Mouse (Mus musculus): Measurements from ENCODE around the gene Npas1. TPM values are rescaled to one million over a fixed set of nuclear protein-coding genes. Genes with fewer than 3 reads are reported as not detected.
A peak's percentile ranks its signal among the peaks of the same experiment; 100 is the strongest.

The Npas1 gene
- total and polyA plus RNA-seq, 2 experiments from 2014 or later, result 7.9 to 9.0 TPM

- H3K4me2 ChIP-seq (ENCODE audit: low read depth, low read length), result no peak overlapping the region
- no peak overlapping the region for H3K27ac ChIP-seq
- no peak for ATAC-seq
- H3K36me3 ChIP-seq (ENCODE audit: insufficient read depth, low read length), result peaks cover 93% of the 10 kb centered on the region
- WGBS, result 94% methylated on average over 9 of the region's 9 CpGs
- no peak for TF ChIP-seq CTCF (IDR thresholded peaks at IDR 0.05; ENCODE audit: low read depth)
- no peak overlapping the region for H3K4me3 ChIP-seq (ENCODE audit: low read length)
- H3K9me3 ChIP-seq (ENCODE audit: low read length), result no peaks in the 10 kb centered on the region
- no peak overlapping the region for H3K9ac ChIP-seq (replicated peaks; ENCODE audit: low read length)
- H3K4me1 ChIP-seq (ENCODE audit: insufficient read depth, low read length), result no peaks in the 10 kb centered on the region
- DNase-seq (ENCODE audit: low spot score), result no peak
- no peaks in the 10 kb centered on the region for H3K27me3 ChIP-seq (ENCODE audit: insufficient read depth, low read length)
Measured at GRCm38 (mm10) chr7:16423731-16424130, 53.8 kb downstream of the Npas1 start.

GRCm38 (mm10) chr7:16422222-16422856 lies 55.2 kb downstream of the Npas1 start:
- H3K9ac ChIP-seq (replicated peaks; ENCODE audit: low read length), result no peak overlapping the region
- no peaks in the 10 kb centered on the region for H3K4me1 ChIP-seq (ENCODE audit: insufficient read depth, low read length)
- no peak for ATAC-seq
- WGBS, result 87% methylated on average over 18 of the region's 18 CpGs
- no peak for TF ChIP-seq CTCF (IDR thresholded peaks at IDR 0.05; ENCODE audit: low read depth)
- H3K27ac ChIP-seq, result no peak overlapping the region
- H3K27me3 ChIP-seq (ENCODE audit: insufficient read depth, low read length), result no peaks in the 10 kb centered on the region
- no peak for DNase-seq (ENCODE audit: low spot score)
- H3K36me3 ChIP-seq (ENCODE audit: insufficient read depth, low read length), result peaks cover 87% of the 10 kb centered on the region
- H3K4me3 ChIP-seq (ENCODE audit: low read length), result no peak overlapping the region
- H3K9me3 ChIP-seq (ENCODE audit: low read length), result no peaks in the 10 kb centered on the region
- no peak overlapping the region for H3K4me2 ChIP-seq (ENCODE audit: low read depth, low read length)

GRCm38 (mm10) chr7:16420493-16421118 lies 56.9 kb downstream of the Npas1 start:
- H3K9ac ChIP-seq (replicated peaks; ENCODE audit: low read length), result no peak overlapping the region
- H3K9me3 ChIP-seq (ENCODE audit: low read length), result no peaks in the 10 kb centered on the region
- no peaks in the 10 kb centered on the region for H3K27me3 ChIP-seq (ENCODE audit: insufficient read depth, low read length)
- no peak overlapping the region for H3K27ac ChIP-seq
- DNase-seq (ENCODE audit: low spot score) (no peak), ATAC-seq (no peak)
- 92% methylated on average over 8 of the region's 8 CpGs for WGBS
- peaks cover 80% of the 10 kb centered on the region for H3K36me3 ChIP-seq (ENCODE audit: insufficient read depth, low read length)
- no peak overlapping the region for H3K4me2 ChIP-seq (ENCODE audit: low read depth, low read length)
- TF ChIP-seq CTCF (IDR thresholded peaks at IDR 0.05; ENCODE audit: low read depth), result no peak
- H3K4me3 ChIP-seq (ENCODE audit: low read length), result no peak overlapping the region
- no peaks in the 10 kb centered on the region for H3K4me1 ChIP-seq (ENCODE audit: insufficient read depth, low read length)

GRCm38 (mm10) chr7:16418713-16419112 lies 58.8 kb downstream of the Npas1 start:
- DNase-seq (ENCODE audit: low spot score) (no peak), ATAC-seq (no peak)
- Histone ChIP-seq H3K4me2 (ENCODE audit: low read depth, low read length) (no peak overlapping the region), H3K27me3 (ENCODE audit: insufficient read depth, low read length) (no peaks in the 10 kb centered on the region), H3K36me3 (ENCODE audit: insufficient read depth, low read length) (peaks cover 61% of the 10 kb centered on the region), H3K27ac (no peak overlapping the region), H3K9me3 (ENCODE audit: low read length) (no peaks in the 10 kb centered on the region), H3K9ac (replicated peaks; ENCODE audit: low read length) (no peak overlapping the region), H3K4me3 (ENCODE audit: low read length) (no peak overlapping the region), H3K4me1 (ENCODE audit: insufficient read depth, low read length) (no peaks in the 10 kb centered on the region)
- WGBS, result 94% methylated on average over 5 of the region's 5 CpGs
- no peak for TF ChIP-seq CTCF (IDR thresholded peaks at IDR 0.05; ENCODE audit: low read depth)

GRCm38 (mm10) chr7:16417141-16417771 lies 60.3 kb downstream of the Npas1 start:
- no peak for TF ChIP-seq CTCF (IDR thresholded peaks at IDR 0.05; ENCODE audit: low read depth)
- no peak overlapping the region for H3K27ac ChIP-seq
- ATAC-seq, result peak; percentile 48; the same call in 1 of the 2 replicates
- no peak for DNase-seq (ENCODE audit: low spot score)
- peaks cover 49% of the 10 kb centered on the region for H3K36me3 ChIP-seq (ENCODE audit: insufficient read depth, low read length)
- H3K9ac ChIP-seq (replicated peaks; ENCODE audit: low read length), result no peak overlapping the region
- no peak overlapping the region for H3K4me3 ChIP-seq (ENCODE audit: low read length)
- H3K4me1 ChIP-seq (ENCODE audit: insufficient read depth, low read length), result no peaks in the 10 kb centered on the region
- 80% methylated on average over 10 of the region's 10 CpGs for WGBS
- no peaks in the 10 kb centered on the region for H3K9me3 ChIP-seq (ENCODE audit: low read length)
- no peak overlapping the region for H3K4me2 ChIP-seq (ENCODE audit: low read depth, low read length)
- H3K27me3 ChIP-seq (ENCODE audit: insufficient read depth, low read length), result no peaks in the 10 kb centered on the region

GRCm38 (mm10) chr7:16415426-16415825 lies 62.1 kb downstream of the Npas1 start:
- Histone ChIP-seq H3K27ac (no peak overlapping the region), H3K9ac (replicated peaks; ENCODE audit: low read length) (no peak overlapping the region), H3K4me3 (ENCODE audit: low read length) (no peak overlapping the region), H3K27me3 (ENCODE audit: insufficient read depth, low read length) (no peaks in the 10 kb centered on the region), H3K36me3 (ENCODE audit: insufficient read depth, low read length) (peaks cover 32% of the 10 kb centered on the region), H3K4me1 (ENCODE audit: insufficient read depth, low read length) (no peaks in the 10 kb centered on the region), H3K9me3 (ENCODE audit: low read length) (no peaks in the 10 kb centered on the region), H3K4me2 (ENCODE audit: low read depth, low read length) (no peak overlapping the region)
- TF ChIP-seq CTCF (IDR thresholded peaks at IDR 0.05; ENCODE audit: low read depth), result no peak
- no peak for DNase-seq (ENCODE audit: low spot score)
- 85% methylated on average over 3 of the region's 3 CpGs for WGBS
- no peak for ATAC-seq

- peaks cover 12% of the 10 kb centered on the region; the same call in 1 of the 2 replicates for H3K36me3 ChIP-seq (ENCODE audit: insufficient read depth, low read length)
- H3K27me3 ChIP-seq (ENCODE audit: insufficient read depth, low read length), result no peaks in the 10 kb centered on the region
- H3K9ac ChIP-seq (replicated peaks; ENCODE audit: low read length), result no peak overlapping the region
- no peaks in the 10 kb centered on the region for H3K9me3 ChIP-seq (ENCODE audit: low read length)
- ATAC-seq (no peak), DNase-seq (ENCODE audit: low spot score) (no peak)
- no peaks in the 10 kb centered on the region for H3K4me1 ChIP-seq (ENCODE audit: insufficient read depth, low read length)
- H3K4me2 ChIP-seq (ENCODE audit: low read depth, low read length), result no peak overlapping the region
- H3K27ac ChIP-seq, result no peak overlapping the region
- 51% methylated on average over 2 of the region's 2 CpGs for WGBS
- TF ChIP-seq CTCF (IDR thresholded peaks at IDR 0.05; ENCODE audit: low read depth), result no peak
- no peak overlapping the region for H3K4me3 ChIP-seq (ENCODE audit: low read length)
Measured at GRCm38 (mm10) chr7:16412930-16413329, 64.6 kb downstream of the Npas1 start.

Data from hindbrain, postnatal 0 days (tissue).